Mouse (Mus musculus) MEL (cell line): Measurements from ENCODE around the gene Rph3al.

Experiments
- CTCF ChIP-seq, 3 experiments: IDR thresholded peaks in 2 of 3; conservative IDR thresholded peaks in 1 of 3; 2 replicates each; pipeline ENCODE4 v1.5.1; 2011 to 2012; ENCODE audit warnings: low read length in 3 of 3, low read depth in 2 of 3, mild to moderate bottlenecking in 2 of 3, improper control_type of control experiment in 1 of 3, inconsistent platforms in 1 of 3, mixed read lengths in 1 of 3, moderate library complexity in 1 of 3; ENCODE audit not compliant: control insufficient read depth in 1 of 3, insufficient read depth in 1 of 3, poor library complexity in 1 of 3, severe bottlenecking in 1 of 3
- EP300 ChIP-seq, 2 experiments: IDR thresholded peaks; 2 replicates each; pipeline ENCODE4 v1.6.1; 2011; ENCODE audit warnings: improper control_type of control experiment in 2 of 2, low read length in 2 of 2, low read depth in 1 of 2, mild to moderate bottlenecking in 1 of 2
- ETS1 ChIP-seq: IDR thresholded peaks from 2 replicates; pipeline ENCODE4 v1.6.1; 2012; ENCODE audit warnings: low read depth, mild to moderate bottlenecking, inconsistent platforms, low read length, improper control_type of control experiment, moderate library complexity
- GATA1 ChIP-seq: IDR thresholded peaks from 2 replicates; pipeline ENCODE4 v1.6.1; 2011; ENCODE audit warnings: low read depth, low read length, improper control_type of control experiment
- SIN3A ChIP-seq: IDR thresholded peaks from 2 replicates; pipeline ENCODE4 v1.6.1; 2012; ENCODE audit warnings: low read length, improper control_type of control experiment, inconsistent platforms

DNA sequence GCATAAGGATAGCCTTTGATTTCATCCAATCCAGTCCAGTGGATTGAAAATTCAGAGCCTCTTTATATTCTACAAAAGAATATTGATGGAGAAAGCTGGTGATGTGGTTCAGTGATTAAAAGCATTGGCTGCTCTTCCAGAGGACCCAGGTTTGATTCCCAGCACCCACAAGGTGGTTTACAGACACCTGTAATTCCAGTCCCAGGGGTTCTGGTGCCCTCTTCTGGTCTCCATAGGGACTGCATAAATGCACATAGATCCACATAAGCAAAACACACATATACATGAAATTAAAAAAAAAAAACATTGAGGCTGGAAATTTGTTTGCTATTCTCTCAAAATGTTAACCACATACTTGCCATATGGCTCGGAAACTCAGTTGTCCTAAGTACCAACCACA, 26.3 kb downstream of the Rph3al start:
- TF ChIP-seq EP300 (IDR thresholded peaks at IDR 0.05; ENCODE audit: low read depth in 1 of 2, low read length in 2 of 2) (no peak), GATA1 (no peak), SIN3A (no peak), CTCF (IDR thresholded peaks at IDR 0.05 in 2 of 3, conservative IDR thresholded peaks at IDR 0.05 in 1 of 3; ENCODE audit: control insufficient read depth in 1 of 3, insufficient read depth in 1 of 3, low read depth in 2 of 3, low read length in 3 of 3, poor library complexity in 1 of 3, severe bottlenecking in 1 of 3) (peak; percentile 56 to 65 (median 58)), ETS1 (no peak)
